Mouse (Mus musculus): Measurements from ENCODE around the gene Nfyc.

GRCm38 (mm10) chr4:120749601-120750000 lies 81.8 kb downstream of the Nfyc start:
- TF ChIP-seq CTCF (IDR thresholded peaks at IDR 0.05; ENCODE audit: extremely low read depth, insufficient read depth, insufficient read length, insufficient replicate concordance) (no peak), POLR2A (IDR thresholded peaks at IDR 0.05; ENCODE audit: low read depth, low read length) (no peak)
